Mouse (Mus musculus) spleen, adult 12 weeks (tissue): ENCODE measurements around the gene Rbm4.
"Not testable (repeated sequence)": the region's sequence is repeated elsewhere in the genome, so short reads cannot be mapped to it uniquely, and the experiment has no call there.

ENCODE experiments used
- DNase-seq: peaks from one replicate; pipeline ENCODE4 v3.0.0; 2022; ENCODE audit warnings: low spot score

The Rbm4 gene

GRCm38 (mm10) chr19:4793831-4794422, at the start of gene Rbm4:
TSS of gene Rbm4 (minus strand) at chr19:4793901.
- peak; percentile 92 for DNase-seq

- no peak for DNase-seq
Measured at GRCm38 (mm10) chr19:4842611-4843010, 48.9 kb upstream of the Rbm4 start.

- no peak for DNase-seq
Measured at GRCm38 (mm10) chr19:4840848-4841247, 47.1 kb upstream of the Rbm4 start.

GRCm38 (mm10) chr19:4839149-4839548, 45.4 kb upstream of the Rbm4 start, which contains the start of the genes Ccs and Ccdc87:
TSS of gene Ccs (minus strand) at chr19:4839332.
TSS of gene Ccdc87 (plus strand) at chr19:4839366.
- DNase-seq: peak; percentile 93

DNA sequence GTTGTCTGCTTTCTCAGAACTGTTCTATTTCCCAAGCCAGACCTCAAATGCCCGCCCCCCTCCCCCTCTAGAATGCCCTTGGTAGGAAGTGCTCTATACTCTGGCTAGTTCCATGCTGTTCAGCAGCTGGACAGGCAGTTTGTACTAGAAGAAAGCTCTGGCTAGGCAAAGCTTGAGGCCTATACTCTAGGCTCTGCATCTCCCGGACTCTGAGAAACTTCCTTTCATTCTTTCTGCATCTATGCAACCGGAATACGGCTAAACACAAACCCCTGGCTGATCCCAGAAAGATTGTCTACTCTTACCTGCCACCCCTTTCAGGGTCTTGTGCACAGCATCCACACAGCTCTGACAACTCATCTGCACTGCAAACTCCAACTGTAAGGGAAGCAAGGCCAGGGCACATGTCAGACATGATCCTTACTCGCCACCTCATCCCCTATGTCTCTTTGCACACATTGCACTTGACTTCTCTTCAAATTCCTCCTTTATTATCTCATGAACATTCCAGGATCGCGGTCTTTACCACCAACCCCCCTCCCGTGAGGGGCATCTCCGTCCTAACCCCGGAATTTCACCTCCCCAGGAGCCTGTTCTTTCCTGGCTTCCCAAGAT, 44.9 kb upstream of the Rbm4 start:
- DNase-seq: no peak

GRCm38 (mm10) chr19:4837049-4837448, 43.3 kb upstream of the Rbm4 start:
- no peak for DNase-seq

- DNase-seq: no peak
Measured at GRCm38 (mm10) chr19:4836096-4836495, 42.4 kb upstream of the Rbm4 start.

- DNase-seq: no peak
Measured at GRCm38 (mm10) chr19:4833977-4834376, 40.3 kb upstream of the Rbm4 start.

DNA sequence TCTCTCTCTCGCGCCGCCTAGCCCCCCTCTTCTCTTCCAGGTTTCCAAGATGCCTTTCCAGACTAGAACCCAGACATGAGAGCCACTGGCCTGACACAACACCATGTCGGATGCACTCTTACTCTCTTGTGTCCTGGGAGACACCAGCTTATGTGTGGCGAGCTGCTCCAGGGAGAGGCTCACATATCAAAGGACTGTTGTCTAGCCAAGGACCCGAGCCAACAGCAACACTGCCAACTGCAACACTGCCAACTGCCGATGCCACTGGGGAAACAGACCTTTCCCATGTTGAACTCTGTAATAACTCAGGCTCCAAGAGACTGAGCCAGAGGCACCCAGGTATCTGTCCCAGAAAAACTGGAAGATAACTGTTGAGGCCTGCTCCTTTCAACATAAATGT, 35.5 kb upstream of the Rbm4 start:
- no peak for DNase-seq

GRCm38 (mm10) chr19:4828444-4829114, 34.9 kb upstream of the Rbm4 start:
- DNase-seq: no peak

GRCm38 (mm10) chr19:4820678-4821303, 27.1 kb upstream of the Rbm4 start:
- no peak for DNase-seq

GRCm38 (mm10) chr19:4817182-4817835, 23.6 kb upstream of the Rbm4 start:
- DNase-seq: no peak

DNA sequence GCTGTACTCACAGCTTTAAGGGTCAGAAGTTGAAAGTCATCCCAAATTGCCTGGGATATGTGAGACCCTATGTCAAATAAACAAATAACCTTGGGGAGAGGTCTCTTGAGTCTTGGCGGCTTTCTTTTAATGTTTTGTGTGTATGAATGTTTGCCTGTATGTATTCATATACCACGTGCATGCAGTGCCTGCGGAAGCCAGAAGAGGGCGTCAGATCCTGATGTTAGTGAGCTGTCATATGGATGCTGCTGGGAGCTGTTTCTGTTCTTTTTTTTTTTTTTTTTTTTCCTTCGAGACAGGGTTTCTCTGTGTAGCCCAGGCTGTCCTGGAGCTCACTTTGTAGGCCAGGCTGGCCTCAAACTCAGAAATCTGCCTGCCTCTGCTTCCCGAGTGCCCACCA, 19.3 kb upstream of the Rbm4 start:
- peak; percentile 25 for DNase-seq

GRCm38 (mm10) chr19:4812334-4812949, 18.7 kb upstream of the Rbm4 start:
- DNase-seq: not testable (repeated sequence)

DNA sequence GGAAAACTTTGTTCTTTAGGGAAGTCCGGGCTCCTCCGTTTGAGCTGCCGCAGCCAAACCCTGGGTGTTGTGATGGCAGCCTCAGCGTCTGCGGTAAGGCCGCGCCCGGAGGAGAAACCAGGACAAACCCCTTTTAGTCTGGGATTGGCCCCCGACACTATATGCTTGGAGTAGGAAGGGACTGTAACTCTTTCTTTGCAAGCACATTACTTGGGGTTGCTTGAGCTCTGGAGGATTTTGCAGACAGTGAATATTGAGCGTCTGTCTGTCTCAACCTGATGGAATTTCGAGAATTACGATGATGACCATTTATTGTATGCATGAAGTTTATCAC, 18.2 kb upstream of the Rbm4 start:
- DNase-seq: no peak

DNA sequence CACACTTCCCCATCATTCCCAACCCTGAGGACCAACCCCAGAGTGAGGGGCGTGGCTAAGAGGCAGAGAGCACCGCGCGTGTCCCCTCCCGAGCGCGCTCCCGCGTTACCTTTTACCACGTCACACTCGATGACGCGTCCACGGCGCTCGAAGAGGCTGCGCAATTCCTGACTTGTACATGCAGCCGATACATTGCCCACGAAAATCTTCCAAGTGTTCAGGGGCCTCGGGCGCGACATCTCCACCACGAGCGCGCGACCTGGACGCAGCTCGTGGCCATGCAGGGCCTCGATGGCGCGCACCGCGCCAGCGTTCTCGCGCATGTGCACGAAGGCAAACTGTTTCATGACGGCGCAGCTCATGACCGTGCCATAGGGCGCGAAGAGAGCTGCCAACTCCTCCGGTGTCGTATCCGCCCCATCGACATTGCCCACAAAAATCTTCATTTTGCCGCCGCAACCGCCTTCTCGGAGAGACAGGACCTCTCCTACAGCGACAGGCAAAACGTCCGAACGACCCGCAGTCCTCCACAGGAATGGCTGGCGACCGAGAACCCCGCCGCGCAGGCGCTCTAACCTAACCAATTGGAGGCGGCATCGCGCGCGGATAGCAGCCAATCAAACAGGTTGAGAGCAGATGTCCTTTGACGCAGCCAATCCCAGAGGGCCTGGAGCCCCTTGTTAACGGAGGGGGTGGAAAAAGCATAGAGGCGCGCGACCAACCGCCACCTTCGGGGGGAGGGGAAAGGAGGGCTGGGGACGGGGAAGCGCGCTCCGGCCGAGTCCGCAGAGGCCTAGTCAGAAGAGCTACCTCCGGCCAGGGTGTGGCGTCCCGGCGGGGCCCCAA, 17.6 kb upstream of the Rbm4 start, which contains the start of the genes Gm21992 and Rbm14:
Gene Gm21992, minus strand, starts transcription at position 550 of the 846 bp plus-strand sequence.
Gene Rbm14, minus strand, starts transcription at position 572 of the 846 bp plus-strand sequence.
- DNase-seq: peak; percentile 96

- no peak for DNase-seq
Measured at GRCm38 (mm10) chr19:4810746-4811062, 17.0 kb upstream of the Rbm4 start.

DNA sequence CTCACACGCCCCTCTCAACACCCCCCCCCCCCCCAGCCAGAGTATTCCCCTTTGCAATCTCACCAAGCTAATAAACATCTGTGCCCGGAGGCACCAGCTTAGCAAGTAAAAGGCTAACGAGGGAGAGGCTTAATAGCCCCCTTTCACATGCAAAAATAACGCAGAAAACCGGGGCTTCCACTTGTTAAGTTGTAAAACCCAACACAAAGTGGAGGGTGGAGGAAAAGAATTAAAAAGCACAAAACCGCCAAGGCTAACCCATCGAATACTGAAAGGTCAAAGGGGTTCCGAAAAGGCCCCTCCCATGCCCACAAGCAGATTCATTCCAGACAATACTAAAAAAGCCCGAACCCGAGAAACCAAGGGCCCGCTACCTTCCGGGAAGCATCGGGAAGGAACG, 16.6 kb upstream of the Rbm4 start:
- DNase-seq: no peak

DNA sequence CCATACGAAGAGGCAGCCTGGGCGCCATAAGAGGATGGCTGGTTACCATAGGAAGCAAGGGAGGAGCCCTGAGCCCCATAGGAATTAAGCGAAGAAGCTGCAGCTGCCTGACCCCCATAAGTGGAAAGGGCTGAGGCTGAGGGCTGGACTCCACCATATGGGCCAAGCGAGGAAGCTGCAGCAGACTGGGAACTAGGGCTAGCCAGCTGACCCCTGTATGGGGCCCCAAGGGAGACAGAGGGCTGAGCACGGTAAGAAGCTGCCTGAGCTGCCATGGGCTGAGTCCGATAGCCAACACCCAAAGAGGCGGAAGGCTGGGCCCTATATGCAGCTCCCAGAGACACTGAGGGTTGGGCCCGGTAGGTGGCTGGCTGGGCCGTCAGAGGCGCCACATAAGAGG, 9.6 kb upstream of the Rbm4 start:
- DNase-seq: no peak

- no peak for DNase-seq
Measured at GRCm38 (mm10) chr19:4802691-4803091, 9.0 kb upstream of the Rbm4 start.

- DNase-seq: no peak
Measured at GRCm38 (mm10) chr19:4799083-4799482, 5.4 kb upstream of the Rbm4 start.
